Mouse (Mus musculus) liver, adult (tissue): ENCODE results near the gene Ankrd36.

Source experiments
- GATA4 ChIP-seq: IDR thresholded peaks from 2 replicates; pipeline ENCODE4 v1.6.1; 2014; ENCODE audit warnings: mild to moderate bottlenecking, low read length; ENCODE audit not compliant: insufficient replicate concordance

Gene Ankrd36

GRCm38 (mm10) chr11:5541799-5542481 lies 27.5 kb upstream of the Ankrd36 start, which contains the start of gene Ccdc117:
Gene Ccdc117 (minus strand): TSS chr11:5542187.
- peak; percentile 60; the same call in 1 of the 2 replicates for TF ChIP-seq GATA4

GRCm38 (mm10) chr11:5542482-5543185 lies 26.9 kb upstream of the Ankrd36 start:
- no peak for TF ChIP-seq GATA4

- TF ChIP-seq GATA4 = no peak
Observed at GRCm38 (mm10) chr11:5543281-5543680, 26.2 kb upstream of the Ankrd36 start.

GRCm38 (mm10) chr11:5545457-5545856 lies 24.0 kb upstream of the Ankrd36 start:
- no peak for TF ChIP-seq GATA4

- no peak for TF ChIP-seq GATA4
Observed at GRCm38 (mm10) chr11:5546693-5547092, 22.8 kb upstream of the Ankrd36 start.

GRCm38 (mm10) chr11:5551430-5551829 lies 18.1 kb upstream of the Ankrd36 start:
- no peak for TF ChIP-seq GATA4

GRCm38 (mm10) chr11:5551931-5552330 lies 17.6 kb upstream of the Ankrd36 start:
- no peak for TF ChIP-seq GATA4

- no peak for TF ChIP-seq GATA4
Observed at GRCm38 (mm10) chr11:5560273-5560672, 9.2 kb upstream of the Ankrd36 start.

- no peak for TF ChIP-seq GATA4
Observed at GRCm38 (mm10) chr11:5562625-5563268, 6.7 kb upstream of the Ankrd36 start.

GRCm38 (mm10) chr11:5563898-5564297 lies 5.6 kb upstream of the Ankrd36 start:
- TF ChIP-seq GATA4 = no peak

GRCm38 (mm10) chr11:5565596-5565995 lies 3.9 kb upstream of the Ankrd36 start:
- no peak for TF ChIP-seq GATA4

GRCm38 (mm10) chr11:5566506-5566905 lies 3.0 kb upstream of the Ankrd36 start:
- TF ChIP-seq GATA4 = no peak

- TF ChIP-seq GATA4 = no peak
Observed at GRCm38 (mm10) chr11:5567654-5568053, 1.8 kb upstream of the Ankrd36 start.

GRCm38 (mm10) chr11:5568082-5568481 lies 1.4 kb upstream of the Ankrd36 start:
- TF ChIP-seq GATA4 = no peak

- no peak for TF ChIP-seq GATA4
Observed at GRCm38 (mm10) chr11:5571856-5572255, 2.4 kb downstream of the Ankrd36 start.

- TF ChIP-seq GATA4 = no peak
Observed at GRCm38 (mm10) chr11:5573821-5574220, 4.3 kb downstream of the Ankrd36 start.

- no peak for TF ChIP-seq GATA4
Observed at GRCm38 (mm10) chr11:5575046-5575445, 5.6 kb downstream of the Ankrd36 start.

- TF ChIP-seq GATA4 = no peak
Observed at GRCm38 (mm10) chr11:5592336-5592735, 22.9 kb downstream of the Ankrd36 start.
